Mouse (Mus musculus) layer of hippocampus, postnatal 14 days (tissue): ENCODE data around the gene Otop2. TPM values are rescaled to one million over a fixed set of nuclear protein-coding genes. Genes with fewer than 3 reads are reported as not detected.
A peak's percentile ranks its signal among the peaks of the same experiment; 100 is the strongest.

ENCODE experiments used
- DNase-seq, 2 experiments: peaks; one replicate each; pipeline ENCODE4 v3.0.0; 2021 to 2022; ENCODE audit warnings: low spot score in 2 of 2, mixed read lengths in 1 of 2
- total RNA-seq, 2 experiments: library from RNA; stranded (reverse); gene quantifications; 2 replicates each; pipeline ENCODE4 v1.2.3; 2021

The Otop2 gene
- total RNA-seq, 2 experiments from 2014 or later, result not detected

- no peak for DNase-seq
These were observed 10.3 kb upstream of the Otop2 start for GRCm38 (mm10) chr11:115296471-115297210.

GRCm38 (mm10) chr11:115297214-115297826 is 9.6 kb upstream of the Otop2 start, which contains the start of gene Fads6:
Fads6 (minus strand) TSS chr11:115297663.
- peak; percentile 54 to 55 for DNase-seq

GRCm38 (mm10) chr11:115298160-115298559 is 8.8 kb upstream of the Otop2 start:
- DNase-seq, result no peak

GRCm38 (mm10) chr11:115300745-115301144 is 6.2 kb upstream of the Otop2 start:
- no peak for DNase-seq

- no peak for DNase-seq
These were observed 5.6 kb upstream of the Otop2 start for GRCm38 (mm10) chr11:115301351-115301750.

GRCm38 (mm10) chr11:115303167-115303566 is 3.8 kb upstream of the Otop2 start:
- no peak for DNase-seq

- DNase-seq, result no peak
These were observed 1.8 kb downstream of the Otop2 start for GRCm38 (mm10) chr11:115308781-115309180.

- no peak for DNase-seq
These were observed 7.3 kb downstream of the Otop2 start for GRCm38 (mm10) chr11:115314249-115314648.

- no peak for DNase-seq
These were observed 10.2 kb downstream of the Otop2 start for GRCm38 (mm10) chr11:115317204-115317603.

- DNase-seq, result no peak
These were observed 11.5 kb downstream of the Otop2 start for GRCm38 (mm10) chr11:115318245-115319027.

- DNase-seq, result no peak
These were observed 12.9 kb downstream of the Otop2 start for GRCm38 (mm10) chr11:115319704-115320383.

GRCm38 (mm10) chr11:115321906-115322693 is 15.1 kb downstream of the Otop2 start, which contains the start of gene Ush1g:
Ush1g (minus strand) TSS chr11:115322041.
- DNase-seq, result peak in 1 of 2 experiments; percentile 33

- no peak for DNase-seq
These were observed 16.4 kb downstream of the Otop2 start for GRCm38 (mm10) chr11:115323354-115323753.

GRCm38 (mm10) chr11:115326730-115327129 is 19.8 kb downstream of the Otop2 start:
- DNase-seq, result no peak

GRCm38 (mm10) chr11:115329339-115329738 is 22.4 kb downstream of the Otop2 start:
- DNase-seq, result no peak

GRCm38 (mm10) chr11:115334531-115334930 is 27.6 kb downstream of the Otop2 start, which contains the start of gene Otop3:
Otop3 (plus strand) TSS chr11:115334731.
- DNase-seq, result no peak

GRCm38 (mm10) chr11:115335223-115335622 is 28.3 kb downstream of the Otop2 start:
- no peak for DNase-seq

GRCm38 (mm10) chr11:115336115-115336514 is 29.2 kb downstream of the Otop2 start:
- no peak for DNase-seq

- DNase-seq, result no peak
These were observed 30.4 kb downstream of the Otop2 start for GRCm38 (mm10) chr11:115337350-115337749.

GRCm38 (mm10) chr11:115337826-115338225 is 30.9 kb downstream of the Otop2 start:
- no peak for DNase-seq
